Mouse (Mus musculus): ENCODE measurements at regions not wholly inside any gene's neighbourhood (a gene's known extent, or its start where the extent isn't known, plus 50 kb on each side); places are given as distances from the start of the nearest gene placed in this dataset.
"Not testable (repeated sequence)": the region's sequence is repeated elsewhere in the genome, so short reads cannot be mapped to it uniquely, and the experiment has no call there.

DNA sequence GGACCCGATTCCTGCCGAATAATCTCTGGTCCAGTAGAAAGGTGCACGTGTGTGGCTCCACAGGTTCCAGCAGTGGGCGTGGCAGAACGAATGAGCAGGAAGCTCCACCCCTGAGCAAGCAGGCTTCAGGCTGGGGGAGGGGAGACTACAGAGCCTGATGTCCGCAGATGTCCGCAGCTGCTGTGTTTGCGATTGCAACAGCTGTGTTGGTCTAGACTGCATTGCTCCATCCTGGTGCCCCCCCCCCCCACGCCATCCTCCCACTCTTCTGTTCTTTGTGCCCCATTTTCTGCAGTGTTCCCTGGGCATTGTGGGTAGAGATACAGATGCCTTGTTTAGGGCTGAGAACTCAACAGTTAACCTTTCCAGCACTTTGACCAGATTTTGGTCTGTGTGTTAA is 150.3 kb upstream of the Trpc7 start:
- H3K27me3 ChIP-seq (ENCODE audit: control insufficient read depth, insufficient read depth, low read length); DNase-seq (ENCODE audit: low spot score); H3K36me3 ChIP-seq (ENCODE audit: control insufficient read depth, insufficient read depth, low read length); H3K9ac ChIP-seq (ENCODE audit: low read length); H3K9me3 ChIP-seq (ENCODE audit: control insufficient read depth, low read length); H3K4me2 ChIP-seq (ENCODE audit: low read depth, severe bottlenecking); ATAC-seq (ENCODE audit: insufficient number of reproducible peaks, low FRiP score, low TSS enrichment, low read depth); H3K4me3 ChIP-seq (ENCODE audit: low read depth, low read length); H3K4me1 ChIP-seq (ENCODE audit: control insufficient read depth, insufficient read depth, low read length); H3K27ac ChIP-seq (replicated peaks; ENCODE audit: low read depth, low read length): not testable (repeated sequence)
- WGBS: 29% methylated on average over 6 of the region's 9 CpGs

- no peak overlapping the region for H3K4me2 ChIP-seq (ENCODE audit: low read depth, severe bottlenecking)
- H3K9ac ChIP-seq (ENCODE audit: low read length): no peak overlapping the region
- no peaks in the 10 kb centered on the region for H3K27me3 ChIP-seq (ENCODE audit: control insufficient read depth, insufficient read depth, low read length)
- no peak overlapping the region for H3K4me3 ChIP-seq (ENCODE audit: low read depth, low read length)
- DNase-seq (ENCODE audit: low spot score) (no peak), ATAC-seq (ENCODE audit: insufficient number of reproducible peaks, low FRiP score, low TSS enrichment, low read depth) (no peak)
- H3K27ac ChIP-seq (replicated peaks; ENCODE audit: low read depth, low read length): no peak overlapping the region
- no peaks in the 10 kb centered on the region for H3K36me3 ChIP-seq (ENCODE audit: control insufficient read depth, insufficient read depth, low read length)
- H3K4me1 ChIP-seq (ENCODE audit: control insufficient read depth, insufficient read depth, low read length): peaks cover 6% of the 10 kb centered on the region; the same call in 1 of the 2 replicates
- 94% methylated on average over 8 of the region's 8 CpGs for WGBS
- no peaks in the 10 kb centered on the region for H3K9me3 ChIP-seq (ENCODE audit: control insufficient read depth, low read length)
These were observed 148.7 kb upstream of the Trpc7 start for GRCm38 (mm10) chr13:57044455-57044854.

DNA sequence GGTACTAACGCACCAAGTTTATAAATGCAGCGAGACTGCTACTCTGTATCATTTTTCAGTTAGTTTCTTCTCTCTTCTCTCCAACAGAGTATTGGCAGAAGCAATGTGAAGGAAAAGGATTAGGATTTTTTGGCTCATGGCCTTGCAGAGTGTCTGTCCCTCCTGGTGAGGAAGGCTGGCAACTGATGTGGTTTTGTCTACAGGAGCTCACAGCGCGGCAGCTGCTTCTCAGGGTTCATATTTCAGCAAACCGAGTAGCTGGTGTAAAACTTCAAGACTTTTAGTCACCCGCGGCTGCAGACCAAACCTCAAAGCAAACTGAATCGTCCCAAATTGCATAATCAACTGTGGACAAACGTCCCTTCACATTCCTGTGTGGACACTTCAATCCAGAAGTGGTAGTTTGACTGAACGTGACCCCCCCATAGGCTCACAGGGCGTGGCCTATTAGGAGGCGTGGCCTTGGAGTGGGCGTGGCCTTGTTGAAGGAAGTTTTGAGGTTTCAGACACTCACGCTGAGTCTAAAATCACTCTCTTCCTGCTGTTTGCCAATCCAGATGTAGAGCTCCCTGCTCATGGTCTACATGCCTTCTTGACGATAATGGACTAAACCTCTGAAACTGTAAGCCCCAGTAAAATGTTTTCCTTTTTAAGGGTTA is 147.7 kb upstream of the Trpc7 start:
- 83% methylated on average over 15 of the region's 15 CpGs for WGBS
- DNase-seq (ENCODE audit: low spot score): no peak
- no peak overlapping the region for H3K27ac ChIP-seq (replicated peaks; ENCODE audit: low read depth, low read length)
- no peak overlapping the region for H3K4me3 ChIP-seq (ENCODE audit: low read depth, low read length)
- no peak for ATAC-seq (ENCODE audit: insufficient number of reproducible peaks, low FRiP score, low TSS enrichment, low read depth)
- H3K36me3 ChIP-seq (ENCODE audit: control insufficient read depth, insufficient read depth, low read length): no peaks in the 10 kb centered on the region
- no peak overlapping the region for H3K4me2 ChIP-seq (ENCODE audit: low read depth, severe bottlenecking)
- no peaks in the 10 kb centered on the region for H3K27me3 ChIP-seq (ENCODE audit: control insufficient read depth, insufficient read depth, low read length)
- H3K9me3 ChIP-seq (ENCODE audit: control insufficient read depth, low read length): no peaks in the 10 kb centered on the region
- H3K9ac ChIP-seq (ENCODE audit: low read length): no peak overlapping the region
- H3K4me1 ChIP-seq (ENCODE audit: control insufficient read depth, insufficient read depth, low read length): peaks cover 6% of the 10 kb centered on the region; the same call in 1 of the 2 replicates

- H3K27ac ChIP-seq (replicated peaks; ENCODE audit: low read depth, low read length): no peak overlapping the region
- no peak overlapping the region for H3K4me3 ChIP-seq (ENCODE audit: low read depth, low read length)
- no peaks in the 10 kb centered on the region for H3K27me3 ChIP-seq (ENCODE audit: control insufficient read depth, insufficient read depth, low read length)
- H3K36me3 ChIP-seq (ENCODE audit: control insufficient read depth, insufficient read depth, low read length): no peaks in the 10 kb centered on the region
- peaks cover 6% of the 10 kb centered on the region; the same call in 1 of the 2 replicates for H3K4me1 ChIP-seq (ENCODE audit: control insufficient read depth, insufficient read depth, low read length)
- no peak overlapping the region for H3K9ac ChIP-seq (ENCODE audit: low read length)
- DNase-seq (ENCODE audit: low spot score) (no peak), ATAC-seq (ENCODE audit: insufficient number of reproducible peaks, low FRiP score, low TSS enrichment, low read depth) (no peak)
- WGBS: 82% methylated on average over 5 of the region's 5 CpGs
- no peak overlapping the region for H3K4me2 ChIP-seq (ENCODE audit: low read depth, severe bottlenecking)
- H3K9me3 ChIP-seq (ENCODE audit: control insufficient read depth, low read length): no peaks in the 10 kb centered on the region
These were observed 146.7 kb upstream of the Trpc7 start for GRCm38 (mm10) chr13:57042514-57042913.

GRCm38 (mm10) chr13:57032871-57033270 is 137.1 kb upstream of the Trpc7 start:
- H3K4me2 ChIP-seq (ENCODE audit: low read depth, severe bottlenecking): no peak overlapping the region
- H3K9ac ChIP-seq (ENCODE audit: low read length): no peak overlapping the region
- no peak overlapping the region for H3K4me3 ChIP-seq (ENCODE audit: low read depth, low read length)
- H3K4me1 ChIP-seq (ENCODE audit: control insufficient read depth, insufficient read depth, low read length): no peaks in the 10 kb centered on the region
- H3K36me3 ChIP-seq (ENCODE audit: control insufficient read depth, insufficient read depth, low read length): no peaks in the 10 kb centered on the region
- peak overlapping the region; percentile 15; the same call in 1 of the 2 replicates for H3K27ac ChIP-seq (replicated peaks; ENCODE audit: low read depth, low read length)
- peak; percentile 66 for DNase-seq (ENCODE audit: low spot score)
- H3K9me3 ChIP-seq (ENCODE audit: control insufficient read depth, low read length): no peaks in the 10 kb centered on the region
- ATAC-seq (ENCODE audit: insufficient number of reproducible peaks, low FRiP score, low TSS enrichment, low read depth): peak; percentile 54; the same call in 1 of the 2 replicates
- no peaks in the 10 kb centered on the region for H3K27me3 ChIP-seq (ENCODE audit: control insufficient read depth, insufficient read depth, low read length)
- 46% methylated on average over 4 of the region's 4 CpGs for WGBS

- Histone ChIP-seq H3K9ac (ENCODE audit: low read length) (no peak overlapping the region), H3K27me3 (ENCODE audit: control insufficient read depth, insufficient read depth, low read length) (no peaks in the 10 kb centered on the region), H3K4me3 (ENCODE audit: low read depth, low read length) (no peak overlapping the region), H3K36me3 (ENCODE audit: control insufficient read depth, insufficient read depth, low read length) (no peaks in the 10 kb centered on the region), H3K4me1 (ENCODE audit: control insufficient read depth, insufficient read depth, low read length) (peaks cover 14% of the 10 kb centered on the region; the same call in 1 of the 2 replicates), H3K9me3 (ENCODE audit: control insufficient read depth, low read length) (no peaks in the 10 kb centered on the region), H3K27ac (replicated peaks; ENCODE audit: low read depth, low read length) (no peak overlapping the region), H3K4me2 (ENCODE audit: low read depth, severe bottlenecking) (no peak overlapping the region)
- ATAC-seq (ENCODE audit: insufficient number of reproducible peaks, low FRiP score, low TSS enrichment, low read depth): no peak
- WGBS: 66% methylated on average over 11 of the region's 11 CpGs
- DNase-seq (ENCODE audit: low spot score): peak; percentile 32
These were observed 122.0 kb upstream of the Trpc7 start for GRCm38 (mm10) chr13:57017553-57018341.

GRCm38 (mm10) chr13:57016465-57017272 is 120.9 kb upstream of the Trpc7 start:
- no peak overlapping the region for H3K4me3 ChIP-seq (ENCODE audit: low read depth, low read length)
- H3K9me3 ChIP-seq (ENCODE audit: control insufficient read depth, low read length): no peaks in the 10 kb centered on the region
- no peak overlapping the region for H3K27ac ChIP-seq (replicated peaks; ENCODE audit: low read depth, low read length)
- no peak overlapping the region for H3K9ac ChIP-seq (ENCODE audit: low read length)
- no peaks in the 10 kb centered on the region for H3K36me3 ChIP-seq (ENCODE audit: control insufficient read depth, insufficient read depth, low read length)
- H3K4me2 ChIP-seq (ENCODE audit: low read depth, severe bottlenecking): no peak overlapping the region
- WGBS: 73% methylated on average over 13 of the region's 13 CpGs
- H3K4me1 ChIP-seq (ENCODE audit: control insufficient read depth, insufficient read depth, low read length): peaks cover 14% of the 10 kb centered on the region; the same call in 1 of the 2 replicates
- no peak for ATAC-seq (ENCODE audit: insufficient number of reproducible peaks, low FRiP score, low TSS enrichment, low read depth)
- DNase-seq (ENCODE audit: low spot score): no peak
- H3K27me3 ChIP-seq (ENCODE audit: control insufficient read depth, insufficient read depth, low read length): no peaks in the 10 kb centered on the region

- not testable (repeated sequence) for H3K36me3 ChIP-seq (ENCODE audit: control insufficient read depth, insufficient read depth, low read length)
- WGBS: 93% methylated on average over 8 of the region's 8 CpGs
These were observed 111.4 kb upstream of the Trpc7 start for GRCm38 (mm10) chr13:57007236-57007635.

More at GRCm38 (mm10) chr13:57007236-57007635, 111.4 kb upstream of the Trpc7 start:
- H3K9ac ChIP-seq (ENCODE audit: low read length); ATAC-seq (ENCODE audit: insufficient number of reproducible peaks, low FRiP score, low TSS enrichment, low read depth); H3K4me3 ChIP-seq (ENCODE audit: low read depth, low read length); H3K4me2 ChIP-seq (ENCODE audit: low read depth, severe bottlenecking); H3K27me3 ChIP-seq (ENCODE audit: control insufficient read depth, insufficient read depth, low read length); H3K9me3 ChIP-seq (ENCODE audit: control insufficient read depth, low read length); DNase-seq (ENCODE audit: low spot score); H3K27ac ChIP-seq (replicated peaks; ENCODE audit: low read depth, low read length); H3K4me1 ChIP-seq (ENCODE audit: control insufficient read depth, insufficient read depth, low read length): not testable (repeated sequence)
